Mouse (Mus musculus) ES-Bruce4 (cell line): Measurements from ENCODE around the gene Csf1.

Source experiments
- CTCF ChIP-seq: IDR thresholded peaks from one replicate; pipeline ENCODE4 v1.8.1; 2011; ENCODE audit warnings: low read depth, low read length
- EP300 ChIP-seq: IDR thresholded peaks from 2 replicates; pipeline ENCODE4 v1.6.1; 2011; ENCODE audit warnings: low read depth, low read length; ENCODE audit not compliant: insufficient read depth
- POLR2A ChIP-seq: IDR thresholded peaks from one replicate; pipeline ENCODE4 v1.8.1; 2011; ENCODE audit warnings: low read length; ENCODE audit not compliant: insufficient read depth

DNA sequence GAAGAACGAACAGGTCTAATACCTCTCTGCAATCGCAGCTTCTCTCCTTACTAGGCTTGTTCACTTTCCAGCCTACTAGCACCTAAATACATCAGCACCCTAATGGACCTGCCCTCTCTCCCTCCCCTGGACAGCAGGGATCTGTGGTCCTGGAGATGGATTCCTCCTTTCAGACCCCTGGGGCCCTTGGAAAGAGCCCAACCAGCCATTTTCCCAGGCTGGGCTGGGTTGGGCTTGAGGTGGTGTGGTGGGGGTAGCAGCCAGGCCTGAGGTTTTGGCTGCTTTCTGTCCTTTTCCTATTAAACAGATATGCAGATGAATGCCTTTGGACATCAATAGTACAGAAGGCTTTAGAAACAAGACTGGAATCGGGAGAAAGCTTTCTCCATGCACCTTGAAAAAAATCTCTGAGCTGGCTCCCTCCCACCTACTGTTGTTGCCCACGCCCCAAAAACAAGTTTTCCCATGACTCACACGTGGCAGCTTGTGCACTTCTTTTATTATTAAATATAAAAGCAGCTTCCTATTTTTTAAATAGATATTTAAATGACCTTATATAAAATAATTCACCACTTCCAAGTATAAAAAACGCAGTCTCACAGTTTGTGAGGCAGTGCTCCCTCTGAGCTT is 19.6 kb downstream of the Csf1 start:
- TF ChIP-seq POLR2A, result no peak
- no peak for TF ChIP-seq CTCF
- peak; percentile 87 for TF ChIP-seq EP300
